Mouse (Mus musculus): Measurements from ENCODE around the gene Hmgn1.
"Not testable (repeated sequence)": the region's sequence is repeated elsewhere in the genome, so short reads cannot be mapped to it uniquely, and the experiment has no call there.

Hmgn1 gene

GRCm38 (mm10) chr16:96127657-96128344 lies at the start of gene Hmgn1:
Gene Hmgn1, minus strand, starts transcription at chr16:96127729.
- peak; percentile 98 for DNase-seq (ENCODE audit: low read depth, low spot score)

- no peak for DNase-seq (ENCODE audit: low read depth, low spot score)
Measured at GRCm38 (mm10) chr16:96175399-96175798, 47.9 kb upstream of the Hmgn1 start.

- no peak for DNase-seq (ENCODE audit: low read depth, low spot score)
Measured at GRCm38 (mm10) chr16:96173648-96174047, 46.1 kb upstream of the Hmgn1 start.

- DNase-seq (ENCODE audit: low read depth, low spot score): no peak
Measured at GRCm38 (mm10) chr16:96168837-96169236, 41.3 kb upstream of the Hmgn1 start.

- DNase-seq (ENCODE audit: low read depth, low spot score): no peak
Measured at GRCm38 (mm10) chr16:96165723-96166264, 38.3 kb upstream of the Hmgn1 start.

- no peak for DNase-seq (ENCODE audit: low read depth, low spot score)
Measured at GRCm38 (mm10) chr16:96161336-96161735, 33.8 kb upstream of the Hmgn1 start.

GRCm38 (mm10) chr16:96160927-96161326 lies 33.4 kb upstream of the Hmgn1 start:
- no peak for DNase-seq (ENCODE audit: low read depth, low spot score)

- DNase-seq (ENCODE audit: low read depth, low spot score): no peak
Measured at GRCm38 (mm10) chr16:96159794-96160346, 32.3 kb upstream of the Hmgn1 start.

- peak; percentile 65 for DNase-seq (ENCODE audit: low read depth, low spot score)
Measured at GRCm38 (mm10) chr16:96159091-96159731, 31.7 kb upstream of the Hmgn1 start.

GRCm38 (mm10) chr16:96158511-96159080 lies 31.1 kb upstream of the Hmgn1 start:
- DNase-seq (ENCODE audit: low read depth, low spot score): no peak

GRCm38 (mm10) chr16:96157171-96157570 lies 29.6 kb upstream of the Hmgn1 start:
- no peak for DNase-seq (ENCODE audit: low read depth, low spot score)

- no peak for DNase-seq (ENCODE audit: low read depth, low spot score)
Measured at GRCm38 (mm10) chr16:96156019-96156418, 28.5 kb upstream of the Hmgn1 start.

GRCm38 (mm10) chr16:96154476-96154875 lies 26.9 kb upstream of the Hmgn1 start:
- DNase-seq (ENCODE audit: low read depth, low spot score): no peak

- DNase-seq (ENCODE audit: low read depth, low spot score): peak; percentile 64
Measured at GRCm38 (mm10) chr16:96151551-96151950, 24.0 kb upstream of the Hmgn1 start.

- DNase-seq (ENCODE audit: low read depth, low spot score): no peak
Measured at GRCm38 (mm10) chr16:96150995-96151394, 23.5 kb upstream of the Hmgn1 start.

- DNase-seq (ENCODE audit: low read depth, low spot score): no peak
Measured at GRCm38 (mm10) chr16:96149311-96149710, 21.8 kb upstream of the Hmgn1 start.

GRCm38 (mm10) chr16:96148834-96149233 lies 21.3 kb upstream of the Hmgn1 start:
- DNase-seq (ENCODE audit: low read depth, low spot score): no peak

GRCm38 (mm10) chr16:96145814-96146213 lies 18.3 kb upstream of the Hmgn1 start:
- DNase-seq (ENCODE audit: low read depth, low spot score): no peak

- peak; percentile 100 for DNase-seq (ENCODE audit: low read depth, low spot score)
Measured at GRCm38 (mm10) chr16:96145110-96145800, 17.7 kb upstream of the Hmgn1 start, which contains the start of gene Wrb. Gene Wrb, plus strand, starts transcription at chr16:96145407.

GRCm38 (mm10) chr16:96144748-96145109 lies 17.2 kb upstream of the Hmgn1 start:
- DNase-seq (ENCODE audit: low read depth, low spot score): not testable (repeated sequence)

- DNase-seq (ENCODE audit: low read depth, low spot score): peak; percentile 35
Measured at GRCm38 (mm10) chr16:96128466-96128865, 937 bp upstream of the Hmgn1 start.

- no peak for DNase-seq (ENCODE audit: low read depth, low spot score)
Measured at GRCm38 (mm10) chr16:96127288-96127656, 257 bp downstream of the Hmgn1 start.
